Mouse (Mus musculus) forebrain, embryonic 10.5 days (tissue): ENCODE results near the gene Spata31d1a. TPM values are rescaled to one million over a fixed set of nuclear protein-coding genes. Genes with fewer than 3 reads are reported as not detected.
"Not testable (repeated sequence)": the region's sequence is repeated elsewhere in the genome, so short reads cannot be mapped to it uniquely, and the experiment has no call there.

ENCODE experiments used
- DNase-seq: peaks from one replicate; pipeline ENCODE4 v3.0.0-alpha.2; 2017; ENCODE audit warnings: low spot score; ENCODE audit errors: extremely low spot score
- H3K27ac ChIP-seq: fragments of 300-500 bp; sonication (generic); 2 replicates; pipeline ENCODE4 v1.5.1; 2016; ENCODE audit warnings: mild to moderate bottlenecking
- H3K27me3 ChIP-seq: fragments of 300-500 bp; sonication (generic); 2 replicates; pipeline ENCODE4 v1.6.1; 2016; ENCODE audit warnings: mild to moderate bottlenecking; ENCODE audit not compliant: poor library complexity, severe bottlenecking
- H3K36me3 ChIP-seq: fragments of 300-500 bp; sonication (generic); replicated peaks from 2 replicates; pipeline ENCODE4 v1.6.1; 2016; ENCODE audit warnings: mild to moderate bottlenecking, moderate library complexity
- H3K4me1 ChIP-seq: fragments of 300-500 bp; sonication (generic); 2 replicates; pipeline ENCODE4 v1.6.1; 2016
- H3K4me3 ChIP-seq: fragments of 300-500 bp; sonication (generic); 2 replicates; pipeline ENCODE4 v1.5.1; 2016; ENCODE audit warnings: mild to moderate bottlenecking, moderate library complexity
- H3K9me3 ChIP-seq: fragments of 300-500 bp; sonication (generic); 2 replicates; pipeline ENCODE4 v1.6.1; 2016; ENCODE audit warnings: mild to moderate bottlenecking, moderate library complexity
- WGBS: fragments of 180-500 bp; shearing (Covaris S2); methylation state at CpG from one replicate; pipeline ENCODE4 v1.1.7; 2016; 5-methylcytosine and 5-hydroxymethylcytosine counted together
- polyA plus RNA-seq: library from polyadenylated mRNA; unstranded; fragments of >200 nt; fragmentation: Nextera tagmentation; extraction: Ambion mirVana; gene quantifications from 2 replicates; pipeline ENCODE4 v1.2.1, GENCODE M21; 2016

Gene Spata31d1a
- polyA plus RNA-seq, 1 experiment from 2014 or later: 0.04 TPM

DNA sequence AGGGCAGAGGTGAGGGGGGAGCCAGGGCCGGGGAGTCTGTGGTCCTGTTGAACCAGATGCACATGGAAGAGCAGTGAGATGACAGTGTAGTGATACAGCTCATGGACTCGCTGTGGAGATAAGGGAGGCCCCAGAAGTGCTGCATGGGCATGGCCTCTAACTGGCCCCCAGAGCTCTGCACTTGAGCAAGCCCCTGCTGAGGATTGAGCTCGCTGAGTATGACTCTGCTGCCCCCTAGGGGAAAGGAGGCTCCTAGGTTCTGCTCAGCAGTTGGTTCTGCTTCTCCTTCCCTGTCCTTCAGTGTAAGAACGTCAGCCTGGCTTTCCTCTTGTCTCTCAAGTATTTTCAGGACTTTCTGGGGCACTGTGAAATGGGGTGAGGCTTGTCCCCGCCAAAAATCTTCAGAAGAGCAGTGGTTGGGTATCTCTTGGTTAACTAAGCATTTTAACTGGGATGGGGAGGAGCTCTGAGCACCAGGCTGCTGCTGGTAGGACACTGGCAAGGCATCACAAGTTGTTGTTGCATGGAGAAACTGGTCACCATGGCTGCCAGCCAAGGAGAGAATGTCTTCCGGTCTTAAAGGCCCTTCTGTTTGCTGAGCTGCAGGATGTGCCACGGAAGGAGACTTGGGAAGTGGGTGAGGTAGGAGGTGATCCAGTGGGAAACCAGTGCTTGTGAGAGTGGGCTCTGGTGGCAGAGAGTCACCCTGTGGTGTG lies 18.4 kb upstream of the Spata31d1a start:
- peak; percentile 79 for DNase-seq
- WGBS: 36% methylated on average over 7 of the region's 7 CpGs
- no peak overlapping the region for H3K4me3 ChIP-seq
- H3K36me3 ChIP-seq: no peaks in the 10 kb centered on the region
- H3K27me3 ChIP-seq: peaks cover 38% of the 10 kb centered on the region
- peaks cover 20% of the 10 kb centered on the region for H3K4me1 ChIP-seq
- H3K27ac ChIP-seq: peak overlapping the region; percentile 20; the same call in 1 of the 2 replicates
- no peaks in the 10 kb centered on the region for H3K9me3 ChIP-seq

DNA sequence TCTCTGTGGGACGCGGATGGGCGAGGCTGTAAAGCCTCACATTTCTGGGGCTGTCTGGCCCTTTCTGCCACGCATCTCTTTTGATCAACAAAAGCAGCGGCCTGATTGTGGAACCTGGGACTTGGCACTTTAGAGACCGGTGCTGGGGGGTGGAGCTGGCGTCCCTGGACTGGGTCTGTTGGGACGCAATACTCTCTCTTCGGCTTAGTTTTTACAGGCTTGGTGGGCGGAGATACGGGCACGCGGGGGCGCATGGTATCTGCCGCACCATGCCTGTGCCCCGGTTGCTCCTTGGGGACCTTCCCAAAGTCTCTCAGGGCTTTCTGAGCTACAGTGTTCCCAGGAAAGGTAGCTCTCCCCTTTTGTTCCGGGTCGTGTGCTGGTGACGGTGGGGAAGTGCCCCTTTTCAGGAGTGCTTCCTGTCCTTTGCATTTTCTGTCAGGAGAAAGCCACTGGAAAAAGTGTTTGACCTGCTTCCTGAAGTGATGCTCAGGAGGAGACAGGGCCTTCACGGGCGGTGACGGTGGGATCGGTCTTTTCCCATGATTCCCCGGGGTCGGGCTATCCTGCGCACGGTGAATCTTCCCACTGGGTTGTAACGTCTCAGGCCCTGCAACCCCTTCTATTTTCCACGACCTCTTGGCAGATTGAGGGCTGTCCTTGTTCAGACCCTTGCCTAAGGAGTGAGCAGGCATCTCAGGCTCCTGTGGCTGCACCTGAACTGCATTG lies 16.2 kb upstream of the Spata31d1a start:
- Histone ChIP-seq H3K27me3 (peaks cover 38% of the 10 kb centered on the region), H3K9me3 (no peaks in the 10 kb centered on the region), H3K36me3 (no peaks in the 10 kb centered on the region), H3K4me1 (peaks cover 17% of the 10 kb centered on the region), H3K27ac (peak overlapping the region; percentile 53; the same call in 1 of the 2 replicates), H3K4me3 (peak overlapping the region; percentile 29)
- 37% methylated on average over 29 of the region's 29 CpGs for WGBS
- no peak for DNase-seq

DNA sequence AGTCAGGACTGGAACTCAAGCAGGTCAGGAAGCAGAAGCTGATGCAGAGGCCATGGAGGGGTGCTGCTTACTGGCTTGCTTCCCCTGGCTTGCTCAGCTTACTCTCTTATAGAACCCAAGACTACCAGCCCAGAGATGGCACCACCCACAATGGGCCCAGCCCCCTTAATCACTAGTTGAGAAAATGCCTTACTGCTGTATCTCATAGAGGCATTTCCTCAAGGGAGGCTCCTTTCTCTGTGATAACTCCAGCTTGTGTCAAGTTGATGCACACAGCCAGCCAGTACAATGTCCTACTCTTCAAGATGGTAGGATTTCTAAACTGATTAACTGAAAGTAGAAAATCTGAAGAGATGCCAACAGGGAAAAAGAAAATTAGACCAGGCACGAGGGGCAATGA lies 12.0 kb upstream of the Spata31d1a start:
- H3K36me3 ChIP-seq, DNase-seq: not testable (repeated sequence)
- 89% methylated on average over 1 of the region's 1 CpGs for WGBS

DNA sequence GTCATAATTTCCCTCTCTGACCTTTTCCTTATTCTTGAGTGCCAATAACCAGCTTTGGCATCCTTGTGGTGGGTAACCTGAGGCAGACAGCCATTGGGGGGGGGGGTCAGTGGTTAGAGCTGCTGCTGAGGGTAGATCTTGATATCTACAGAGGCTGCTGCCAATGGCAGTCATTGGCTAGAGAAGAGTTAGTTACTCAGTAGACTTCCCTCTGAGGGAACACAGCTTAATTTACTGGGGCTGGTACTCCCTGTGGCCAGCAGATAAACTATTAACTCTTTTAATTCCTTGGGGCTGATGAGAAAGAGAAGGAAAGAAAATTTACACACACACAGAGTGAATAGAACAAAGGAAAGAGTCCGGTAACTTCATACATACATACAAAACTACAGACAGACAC lies 9.3 kb upstream of the Spata31d1a start:
- H3K9me3 ChIP-seq: no peaks in the 10 kb centered on the region
- no peak for DNase-seq
- no peak overlapping the region for H3K27ac ChIP-seq
- H3K36me3 ChIP-seq: no peaks in the 10 kb centered on the region
- 90% methylated on average over 1 of the region's 1 CpGs for WGBS
- H3K4me1 ChIP-seq: no peaks in the 10 kb centered on the region
- 0 out of 2 replicates have a peak, but pooled peaks cover 2% of the 10 kb centered on the region for H3K27me3 ChIP-seq
- no peak overlapping the region for H3K4me3 ChIP-seq

More for the DNA sequence above, 12.0 kb upstream of the Spata31d1a start:
- H3K27ac ChIP-seq, H3K9me3 ChIP-seq, H3K4me3 ChIP-seq, H3K4me1 ChIP-seq: not testable (repeated sequence)
- peaks cover 27% of the 10 kb centered on the region for H3K27me3 ChIP-seq

GRCm38 (mm10) chr13:59718857-59719440 lies 8.8 kb upstream of the Spata31d1a start:
- not testable (repeated sequence) for H3K36me3 ChIP-seq, H3K27ac ChIP-seq, H3K4me1 ChIP-seq, H3K4me3 ChIP-seq, DNase-seq, H3K9me3 ChIP-seq, H3K27me3 ChIP-seq
- 54% methylated on average over 6 of the region's 6 CpGs for WGBS

GRCm38 (mm10) chr13:59713710-59714109 lies 3.6 kb upstream of the Spata31d1a start:
- Histone ChIP-seq H3K27me3 (peaks cover 9% of the 10 kb centered on the region; the same call in 1 of the 2 replicates), H3K36me3 (no peaks in the 10 kb centered on the region), H3K4me3 (no peak overlapping the region), H3K27ac (no peak overlapping the region), H3K9me3 (no peaks in the 10 kb centered on the region), H3K4me1 (peaks cover 5% of the 10 kb centered on the region; the same call in 1 of the 2 replicates)
- DNase-seq: no peak
- 36% methylated on average over 3 of the region's 3 CpGs for WGBS

- H3K36me3 ChIP-seq, H3K27ac ChIP-seq, H3K4me3 ChIP-seq, H3K4me1 ChIP-seq, H3K27me3 ChIP-seq, DNase-seq, H3K9me3 ChIP-seq: not testable (repeated sequence)
- 75% methylated on average over 3 of the region's 3 CpGs for WGBS
Measured at GRCm38 (mm10) chr13:59711984-59712383, 1.9 kb upstream of the Spata31d1a start, which contains the start of gene Spata31d1b. Gene Spata31d1b, plus strand, starts transcription at chr13:59712284.

- Histone ChIP-seq H3K27me3 (peaks cover 12% of the 10 kb centered on the region; the same call in 1 of the 2 replicates), H3K4me3 (no peak overlapping the region), H3K4me1 (peaks cover 14% of the 10 kb centered on the region), H3K9me3 (no peaks in the 10 kb centered on the region), H3K27ac (no peak overlapping the region), H3K36me3 (no peaks in the 10 kb centered on the region)
- DNase-seq: no peak
- WGBS: 65% methylated on average over 12 of the region's 12 CpGs
Measured at GRCm38 (mm10) chr13:59704562-59704961, 5.6 kb downstream of the Spata31d1a start.

DNA sequence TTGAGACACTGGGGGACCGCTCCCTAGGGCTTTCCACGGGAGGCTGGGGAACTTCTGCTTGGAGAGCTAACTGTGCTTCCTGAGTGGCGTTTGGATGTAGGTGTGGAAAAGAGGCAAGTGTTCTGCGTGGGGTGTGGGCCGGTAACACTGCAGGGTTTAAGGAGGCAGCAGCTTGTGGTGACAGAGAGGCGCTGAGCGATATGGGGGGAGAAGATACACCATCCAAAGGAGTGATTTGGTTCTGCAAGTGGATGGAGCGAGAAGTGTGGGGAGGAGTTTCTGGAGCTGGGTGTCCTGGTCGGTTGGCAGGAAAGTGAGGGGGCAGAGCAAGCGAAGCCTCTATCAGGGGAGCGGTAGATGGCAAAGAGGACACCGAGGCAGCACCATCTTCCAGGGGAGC lies 6.6 kb downstream of the Spata31d1a start:
- no peaks in the 10 kb centered on the region for H3K36me3 ChIP-seq
- H3K27me3 ChIP-seq: peaks cover 12% of the 10 kb centered on the region; the same call in 1 of the 2 replicates
- DNase-seq: no peak
- H3K27ac ChIP-seq: no peak overlapping the region; the same call in 1 of the 2 replicates
- no peak overlapping the region for H3K4me3 ChIP-seq
- no peaks in the 10 kb centered on the region for H3K9me3 ChIP-seq
- WGBS: 88% methylated on average over 12 of the region's 12 CpGs
- H3K4me1 ChIP-seq: peaks cover 14% of the 10 kb centered on the region

DNA sequence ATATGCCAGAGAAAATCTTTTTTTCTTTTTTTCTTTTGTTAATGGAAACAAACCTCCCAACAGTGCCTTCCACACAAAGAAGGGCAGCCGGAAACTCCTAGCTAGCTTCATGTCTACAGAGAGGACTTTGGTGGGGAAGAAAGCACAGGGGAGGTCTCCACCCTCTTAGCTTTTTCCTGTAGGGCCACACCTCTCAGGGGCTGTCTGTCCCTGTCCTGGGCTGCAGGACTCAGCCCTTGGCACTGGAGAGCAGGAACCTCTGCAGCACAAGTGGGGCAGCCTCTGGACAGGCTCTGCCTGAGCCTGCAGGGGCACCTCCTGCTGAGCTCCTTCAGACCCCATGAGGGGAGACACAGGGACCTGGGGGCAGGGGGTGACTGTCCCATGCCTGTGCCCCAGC lies 10.0 kb downstream of the Spata31d1a start:
- DNase-seq, H3K27ac ChIP-seq, H3K4me3 ChIP-seq, H3K36me3 ChIP-seq, H3K9me3 ChIP-seq: not testable (repeated sequence)
- WGBS: 63% methylated on average over 1 of the region's 1 CpGs
- peaks cover 12% of the 10 kb centered on the region; the same call in 1 of the 2 replicates for H3K27me3 ChIP-seq
- H3K4me1 ChIP-seq: peaks cover 14% of the 10 kb centered on the region

GRCm38 (mm10) chr13:59699131-59699530 lies 11.0 kb downstream of the Spata31d1a start:
- Histone ChIP-seq H3K27ac (no peak overlapping the region), H3K27me3 (peaks cover 12% of the 10 kb centered on the region; the same call in 1 of the 2 replicates), H3K9me3 (no peaks in the 10 kb centered on the region), H3K36me3 (no peaks in the 10 kb centered on the region), H3K4me3 (no peak overlapping the region), H3K4me1 (peaks cover 5% of the 10 kb centered on the region)
- DNase-seq: no peak
- WGBS: 94% methylated on average over 8 of the region's 8 CpGs

DNA sequence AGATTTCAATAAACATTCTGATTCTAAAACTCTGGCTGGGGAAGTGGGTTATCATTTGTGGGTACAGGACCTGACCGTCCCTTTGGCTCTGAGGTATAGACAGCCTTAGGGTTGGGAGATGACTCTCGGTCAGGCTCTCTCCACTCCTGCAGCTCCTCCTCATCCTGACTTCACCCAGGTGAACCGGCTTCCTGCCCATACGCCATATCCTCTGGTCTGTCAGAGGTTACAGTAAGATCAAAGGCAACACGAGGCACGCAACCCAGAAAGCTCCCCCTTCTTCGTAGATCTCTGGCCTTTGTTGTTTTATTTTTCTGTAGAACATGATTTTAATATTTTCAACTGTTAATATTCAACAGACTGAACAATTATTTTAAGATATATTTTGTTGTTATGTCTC lies 14.3 kb downstream of the Spata31d1a start:
- 92% methylated on average over 7 of the region's 7 CpGs for WGBS
- peaks cover 4% of the 10 kb centered on the region; the same call in 1 of the 2 replicates for H3K9me3 ChIP-seq
- no peak overlapping the region for H3K4me3 ChIP-seq
- peaks cover 7% of the 10 kb centered on the region for H3K4me1 ChIP-seq
- H3K27me3 ChIP-seq: no peaks in the 10 kb centered on the region
- no peaks in the 10 kb centered on the region for H3K36me3 ChIP-seq
- no peak for DNase-seq
- no peak overlapping the region for H3K27ac ChIP-seq
